Mouse (Mus musculus): ENCODE results near the gene Dcaf10. TPM values are rescaled to one million over a fixed set of nuclear protein-coding genes. Genes with fewer than 3 reads are reported as not detected.

Dcaf10 gene
- polyA plus RNA-seq, 1 experiment from 2014 or later, result 5.9 TPM

- ATAC-seq, result no peak
- 88% methylated on average over 10 of the region's 10 CpGs for WGBS
Measured at GRCm38 (mm10) chr4:45422640-45423039, 80.7 kb downstream of the Dcaf10 start.

GRCm38 (mm10) chr4:45423406-45423805 lies 81.5 kb downstream of the Dcaf10 start:
- no peak overlapping the region for H3K4me3 ChIP-seq (ENCODE audit: low read length)
- no peaks in the 10 kb centered on the region for H3K36me3 ChIP-seq (ENCODE audit: control insufficient read depth, insufficient read depth, low read length)
- no peaks in the 10 kb centered on the region for H3K9me3 ChIP-seq (ENCODE audit: control insufficient read depth, low read length)
- 27% methylated on average over 8 of the region's 8 CpGs for WGBS
- no peaks in the 10 kb centered on the region for H3K27me3 ChIP-seq (replicated peaks; ENCODE audit: control insufficient read depth, insufficient read depth, low read length)
- no peak overlapping the region for H3K27ac ChIP-seq (ENCODE audit: low read depth, low read length)
- peaks cover 2% of the 10 kb centered on the region for H3K4me1 ChIP-seq (ENCODE audit: control insufficient read depth, insufficient read depth, low read depth, low read length)
- H3K4me2 ChIP-seq (ENCODE audit: low read length), result no peak overlapping the region
- no peak for ATAC-seq
- no peak overlapping the region for H3K9ac ChIP-seq (ENCODE audit: low read depth, low read length)

More at GRCm38 (mm10) chr4:45422640-45423039, 80.7 kb downstream of the Dcaf10 start:
- Histone ChIP-seq H3K36me3 (ENCODE audit: control insufficient read depth, insufficient read depth, low read length) (no peaks in the 10 kb centered on the region), H3K27ac (ENCODE audit: low read depth, low read length) (no peak overlapping the region), H3K4me3 (ENCODE audit: low read length) (no peak overlapping the region), H3K27me3 (replicated peaks; ENCODE audit: control insufficient read depth, insufficient read depth, low read length) (no peaks in the 10 kb centered on the region), H3K4me2 (ENCODE audit: low read length) (no peak overlapping the region), H3K9ac (ENCODE audit: low read depth, low read length) (no peak overlapping the region), H3K4me1 (ENCODE audit: control insufficient read depth, insufficient read depth, low read depth, low read length) (peaks cover 2% of the 10 kb centered on the region), H3K9me3 (ENCODE audit: control insufficient read depth, low read length) (no peaks in the 10 kb centered on the region)

DNA sequence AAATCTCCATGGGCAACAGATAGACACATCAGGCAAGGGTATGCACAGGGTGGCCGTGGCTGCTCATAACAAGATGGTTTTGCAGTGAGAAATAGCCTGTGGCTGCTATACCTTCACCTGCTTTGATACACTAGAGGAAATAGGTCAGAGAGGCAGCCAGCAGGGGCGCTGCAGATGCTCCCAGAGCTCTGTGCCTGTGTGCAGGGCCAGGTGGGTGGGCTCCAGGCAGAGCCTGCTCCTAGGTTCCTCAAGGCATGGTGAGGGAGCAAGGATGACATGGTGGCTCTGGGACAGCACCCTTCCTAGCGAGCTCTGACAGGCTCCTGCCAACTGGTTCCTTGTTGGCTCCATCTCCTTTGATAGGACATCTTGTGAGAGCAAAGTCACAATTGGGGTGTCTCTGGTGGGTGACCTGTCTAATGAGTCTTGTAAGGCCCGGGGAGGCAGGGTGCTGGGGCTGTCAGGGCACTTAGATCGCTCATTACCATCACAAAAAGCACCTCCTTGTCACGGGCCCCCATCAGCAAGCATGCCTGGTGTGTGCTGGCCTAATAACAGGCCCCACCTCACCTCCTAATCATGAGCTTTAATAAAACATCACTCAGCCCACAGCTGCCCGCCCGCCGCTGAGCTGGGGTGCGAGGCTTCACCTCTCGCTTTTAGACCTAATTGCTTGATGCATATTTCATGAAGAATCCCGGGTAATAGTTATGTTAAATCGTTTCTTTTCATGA lies 85.0 kb downstream of the Dcaf10 start:
- H3K4me3 ChIP-seq (ENCODE audit: low read length), result no peak overlapping the region
- no peak overlapping the region for H3K9ac ChIP-seq (ENCODE audit: low read depth, low read length)
- H3K4me2 ChIP-seq (ENCODE audit: low read length), result no peak overlapping the region
- ATAC-seq, result no peak; the same call in 1 of the 2 replicates
- no peaks in the 10 kb centered on the region for H3K9me3 ChIP-seq (ENCODE audit: control insufficient read depth, low read length)
- H3K36me3 ChIP-seq (ENCODE audit: control insufficient read depth, insufficient read depth, low read length), result no peaks in the 10 kb centered on the region
- peaks cover 3% of the 10 kb centered on the region for H3K4me1 ChIP-seq (ENCODE audit: control insufficient read depth, insufficient read depth, low read depth, low read length)
- H3K27me3 ChIP-seq (replicated peaks; ENCODE audit: control insufficient read depth, insufficient read depth, low read length), result no peaks in the 10 kb centered on the region
- 35% methylated on average over 13 of the region's 13 CpGs for WGBS
- no peak overlapping the region for H3K27ac ChIP-seq (ENCODE audit: low read depth, low read length)

Small RNAs within 50 kb of the gene (microRNA-seq; reads per million reads assigned to microRNA genes)
- not detected for gene Gm25692

Other genes starting within 250 kb of the Dcaf10 start
- gene Tomm5, start 234.0 kb upstream of the Dcaf10 start, polyA plus RNA-seq (2015; fragmentation: Nextera tagmentation; extraction: Ambion mirVana), result 154 and 185 TPM in 2 replicates
- gene Frmpd1, start 157.2 kb upstream of the Dcaf10 start, polyA plus RNA-seq (2015; fragmentation: Nextera tagmentation; extraction: Ambion mirVana), result 2.2 and 3.2 TPM in 2 replicates
- gene Trmt10b, start 45.0 kb upstream of the Dcaf10 start, polyA plus RNA-seq (2015; fragmentation: Nextera tagmentation; extraction: Ambion mirVana), result 24.4 and 24.7 TPM in 2 replicates
- 30.7 and 34.4 TPM in 2 replicates for gene Exosc3, start 631 bp downstream of the Dcaf10 start, polyA plus RNA-seq (2015; fragmentation: Nextera tagmentation; extraction: Ambion mirVana)
- 59.4 and 72.2 TPM in 2 replicates for gene Slc25a51, start 66.7 kb downstream of the Dcaf10 start, polyA plus RNA-seq (2015; fragmentation: Nextera tagmentation; extraction: Ambion mirVana)
- 2.6 and 3.8 TPM in 2 replicates for gene Shb, start 190.4 kb downstream of the Dcaf10 start, polyA plus RNA-seq (2015; fragmentation: Nextera tagmentation; extraction: Ambion mirVana)